Mouse (Mus musculus) splenic B cell, adult 2 months (primary cell): ENCODE results near the gene Fam170b.

Experiments
- DNase-seq: peaks from one replicate; pipeline ENCODE4 v3.0.0-alpha.2; 2011; ENCODE audit warnings: low read depth, low spot score
- H3K27me3 ChIP-seq: 2 replicates; pipeline ENCODE4 v1.6.1; 2012; ENCODE audit warnings: mild to moderate bottlenecking, low read length, moderate library complexity, mixed read lengths; ENCODE audit not compliant: control insufficient read depth, poor library complexity, insufficient read depth, severe bottlenecking
- H3K36me3 ChIP-seq: 2 replicates; pipeline ENCODE4 v1.6.1; 2012; ENCODE audit warnings: mild to moderate bottlenecking, low read length, moderate library complexity, mixed read lengths; ENCODE audit not compliant: control insufficient read depth, poor library complexity, insufficient read depth, severe bottlenecking

Fam170b gene

DNA sequence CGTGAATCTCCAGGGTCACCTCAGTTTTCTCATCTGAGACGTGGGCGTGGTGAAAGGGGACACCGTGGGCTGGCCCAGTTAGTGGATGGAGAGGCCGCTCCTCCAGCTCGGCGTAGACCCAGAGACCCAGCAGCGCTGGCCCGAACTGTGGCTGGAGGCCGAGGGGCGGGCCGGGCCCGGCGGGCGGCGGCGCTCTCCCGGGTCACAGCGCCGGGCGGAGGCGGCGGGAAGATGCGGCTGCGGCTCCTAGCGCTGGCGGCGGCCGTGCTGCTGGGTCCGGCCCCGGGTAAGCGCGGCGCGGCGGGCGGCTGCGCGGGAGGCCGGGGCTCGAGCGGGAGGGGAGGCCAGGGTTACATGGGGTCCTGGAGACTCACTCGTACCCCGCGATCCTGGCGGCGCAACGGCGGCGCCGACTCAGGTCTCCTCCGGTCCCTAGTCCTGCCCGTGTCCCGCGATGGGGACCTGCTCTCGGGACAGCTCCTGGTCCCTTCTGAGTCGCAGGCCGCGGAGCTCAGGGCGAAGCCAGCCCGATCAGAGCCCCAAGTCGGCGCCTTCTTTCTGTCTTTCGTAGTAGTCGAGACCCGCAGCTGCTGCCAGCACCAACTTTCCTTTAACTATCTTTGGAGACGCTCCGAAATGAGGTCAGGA lies 23.0 kb downstream of the Fam170b start, which contains the start of gene Vstm4:
Gene Vstm4, plus strand, starts transcription at position 76 of the 648 bp plus-strand sequence.
- Histone ChIP-seq H3K36me3 (no peaks in the 10 kb centered on the region), H3K27me3 (no peaks in the 10 kb centered on the region)
- DNase-seq = no peak

- no peak for DNase-seq
- no peaks in the 10 kb centered on the region for H3K27me3 ChIP-seq
- H3K36me3 ChIP-seq = no peaks in the 10 kb centered on the region
These were observed 24.6 kb downstream of the Fam170b start for GRCm38 (mm10) chr14:32858361-32858760.

GRCm38 (mm10) chr14:32858941-32859510 lies 25.3 kb downstream of the Fam170b start:
- no peaks in the 10 kb centered on the region for H3K27me3 ChIP-seq
- no peaks in the 10 kb centered on the region for H3K36me3 ChIP-seq
- no peak for DNase-seq

- no peaks in the 10 kb centered on the region for H3K27me3 ChIP-seq
- peak; percentile 3 for DNase-seq
- H3K36me3 ChIP-seq = no peaks in the 10 kb centered on the region
These were observed 26.2 kb downstream of the Fam170b start for GRCm38 (mm10) chr14:32859831-32860569.

DNA sequence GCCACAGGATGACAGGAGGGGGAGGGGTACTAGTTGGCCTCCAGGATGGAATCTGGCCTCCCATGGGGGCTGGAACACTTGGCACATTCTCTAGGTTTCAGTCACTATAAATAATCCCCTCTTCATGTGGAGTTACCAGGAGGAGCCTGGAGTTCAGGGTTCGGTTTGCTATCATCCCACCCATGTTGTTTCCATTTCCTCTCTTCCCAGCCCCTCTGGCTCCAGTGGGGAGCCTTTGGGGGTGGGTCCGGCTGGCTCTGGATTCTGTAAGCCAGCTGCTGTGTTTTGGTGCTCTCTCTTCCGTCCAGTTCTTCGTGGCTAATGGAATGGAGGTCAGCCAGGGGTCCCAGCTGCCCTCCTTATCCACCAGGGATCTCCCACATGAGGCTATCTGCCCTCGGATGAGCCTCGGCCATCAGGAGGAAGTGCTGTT lies 27.4 kb downstream of the Fam170b start:
- no peaks in the 10 kb centered on the region for H3K27me3 ChIP-seq
- H3K36me3 ChIP-seq = no peaks in the 10 kb centered on the region
- no peak for DNase-seq

- Histone ChIP-seq H3K27me3 (no peaks in the 10 kb centered on the region), H3K36me3 (no peaks in the 10 kb centered on the region)
- no peak for DNase-seq
These were observed 27.9 kb downstream of the Fam170b start for GRCm38 (mm10) chr14:32861656-32862055.

DNA sequence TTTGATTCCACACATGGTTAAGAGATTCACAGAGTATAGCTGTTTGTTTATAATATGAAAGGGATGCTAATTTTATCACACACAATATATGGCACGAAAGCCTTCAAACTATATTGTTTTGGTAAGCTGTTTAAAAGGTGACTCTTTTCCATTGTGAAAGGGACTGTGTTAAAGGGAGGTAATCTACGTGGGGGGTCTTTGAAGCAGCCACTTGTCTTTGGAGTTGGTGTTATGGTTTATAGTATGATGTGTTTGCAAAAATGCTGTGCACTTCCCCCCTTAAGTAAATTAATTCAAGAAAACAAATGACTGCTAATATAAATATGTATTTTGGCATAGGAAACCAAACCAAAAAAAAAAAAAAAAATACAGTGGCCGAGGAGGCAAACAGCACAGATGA lies 31.6 kb downstream of the Fam170b start:
- no peak for DNase-seq
- H3K36me3 ChIP-seq = no peaks in the 10 kb centered on the region
- no peaks in the 10 kb centered on the region for H3K27me3 ChIP-seq

GRCm38 (mm10) chr14:32871963-32872362 lies 38.2 kb downstream of the Fam170b start:
- DNase-seq = no peak
- no peaks in the 10 kb centered on the region for H3K36me3 ChIP-seq
- no peaks in the 10 kb centered on the region for H3K27me3 ChIP-seq

DNA sequence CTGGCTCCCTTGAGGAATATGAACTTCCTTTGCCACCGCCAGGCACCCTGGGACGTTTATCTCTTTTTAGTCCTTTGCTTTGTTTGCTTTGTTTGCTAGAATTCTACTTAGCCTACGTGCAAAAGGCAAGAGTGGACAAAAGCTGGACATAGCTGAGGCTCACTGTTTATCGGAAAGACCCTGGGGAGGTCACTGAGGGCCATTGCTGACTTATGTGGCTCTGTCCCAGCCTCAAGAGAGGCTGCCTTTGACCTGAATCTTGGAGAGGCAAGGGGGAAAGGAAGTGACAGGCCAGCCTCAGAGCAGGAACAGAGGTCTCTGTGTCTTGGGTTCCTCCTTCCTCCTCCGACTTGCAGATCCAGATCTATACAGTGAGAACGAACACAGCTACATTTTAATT lies 43.8 kb downstream of the Fam170b start:
- DNase-seq = no peak
- Histone ChIP-seq H3K27me3 (no peaks in the 10 kb centered on the region), H3K36me3 (no peaks in the 10 kb centered on the region)

- no peaks in the 10 kb centered on the region for H3K36me3 ChIP-seq
- no peaks in the 10 kb centered on the region for H3K27me3 ChIP-seq
- no peak for DNase-seq
These were observed 46.6 kb downstream of the Fam170b start for GRCm38 (mm10) chr14:32880332-32880731.

- no peaks in the 10 kb centered on the region for H3K27me3 ChIP-seq
- H3K36me3 ChIP-seq = no peaks in the 10 kb centered on the region
- no peak for DNase-seq
These were observed 47.9 kb downstream of the Fam170b start for GRCm38 (mm10) chr14:32881693-32882092.
